Mouse (Mus musculus): ENCODE results near the gene Pus1. TPM values are rescaled to one million over a fixed set of nuclear protein-coding genes. Genes with fewer than 3 reads are reported as not detected.

Pus1 gene
- 28.3 and 37.5 TPM in 2 replicates for polyA plus RNA-seq (2012; rRNA removed; ENCODE audit: low replicate concordance)

DNA sequence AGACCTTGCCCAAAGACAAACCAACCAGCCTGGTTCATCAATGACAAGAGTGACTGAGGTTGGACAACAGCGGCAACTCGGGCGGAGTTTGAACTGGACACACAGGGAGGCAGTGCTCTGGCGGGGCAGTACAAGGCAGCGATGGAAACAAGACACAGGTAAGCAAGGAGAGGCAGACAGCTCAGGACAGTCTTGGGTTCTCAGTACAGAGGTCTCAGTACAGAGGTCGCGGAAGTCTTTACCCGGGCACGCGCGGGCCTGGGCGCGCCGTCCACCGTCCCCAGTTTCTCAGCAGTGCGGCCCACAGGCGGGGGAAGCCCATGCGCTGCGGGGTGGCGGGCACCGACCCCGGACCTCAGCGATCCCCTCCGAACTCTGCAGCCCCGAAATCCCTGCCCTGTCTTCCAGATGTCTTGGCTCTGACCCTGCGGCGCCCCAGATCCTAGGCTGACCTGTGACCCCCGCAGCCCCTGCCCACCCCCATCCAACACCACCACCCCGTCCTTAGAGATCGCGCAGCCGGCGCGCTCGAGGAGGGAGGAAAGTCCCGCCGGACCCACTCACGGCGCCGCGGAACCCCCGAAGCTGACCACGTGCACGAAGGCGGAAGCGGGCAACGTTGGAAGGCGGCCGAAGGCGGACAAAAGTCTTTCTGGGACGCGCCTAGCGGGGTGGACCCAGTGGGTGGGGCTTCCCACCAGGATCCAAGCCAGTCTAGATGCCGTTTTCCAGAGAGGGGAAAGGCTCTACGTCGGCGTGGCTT, at the start of gene Pus1:
Gene Pus1, minus strand, starts transcription at position 662 of the 763 bp plus-strand sequence.

GRCm38 (mm10) chr5:110809667-110810325, 29.3 kb upstream of the Pus1 start, which contains the start of gene Ulk1:
Gene Ulk1 (minus strand): TSS chr5:110810097.

GRCm38 (mm10) chr5:110770448-110771158, 9.9 kb downstream of the Pus1 start, which contains the start of gene Ep400:
Gene Ep400 (minus strand): TSS chr5:110770717.

Other genes starting within 250 kb of the Pus1 start
- 0.52 and 0.59 TPM in 2 replicates for gene Galnt9, start 236.3 kb downstream of the Pus1 start, polyA plus RNA-seq (2012; rRNA removed; ENCODE audit: low replicate concordance)
- gene Noc4l, start 127.2 kb downstream of the Pus1 start, polyA plus RNA-seq (2012; rRNA removed; ENCODE audit: low replicate concordance) = 27.6 and 70.1 TPM in 2 replicates
- gene Ddx51, start 127.2 kb downstream of the Pus1 start, polyA plus RNA-seq (2012; rRNA removed; ENCODE audit: low replicate concordance) = 12.5 and 32.0 TPM in 2 replicates
- gene Ep400, start 9.9 kb downstream of the Pus1 start, polyA plus RNA-seq (2012; rRNA removed; ENCODE audit: low replicate concordance) = 24.2 and 72.2 TPM in 2 replicates
- gene Ulk1, start 29.4 kb upstream of the Pus1 start, polyA plus RNA-seq (2012; rRNA removed; ENCODE audit: low replicate concordance) = 47.3 and 56.0 TPM in 2 replicates
- gene Hscb, start 59.1 kb upstream of the Pus1 start, polyA plus RNA-seq (2012; rRNA removed; ENCODE audit: low replicate concordance) = 15.5 and 19.6 TPM in 2 replicates
- 8.9 and 11.6 TPM in 2 replicates for gene Chek2, start 59.3 kb upstream of the Pus1 start, polyA plus RNA-seq (2012; rRNA removed; ENCODE audit: low replicate concordance)
- 18.3 and 22.3 TPM in 2 replicates for gene Ttc28, start 99.1 kb upstream of the Pus1 start, polyA plus RNA-seq (2012; rRNA removed; ENCODE audit: low replicate concordance)

Data from subcutaneous adipose tissue, adult 2 months (tissue).